Mouse (Mus musculus) stomach, postnatal 0 days (tissue): Measurements from ENCODE around the gene Alox8.

Experiments
- CTCF ChIP-seq: IDR thresholded peaks from 2 replicates; pipeline ENCODE4 v1.5.1; 2016; ENCODE audit warnings: antibody characterized with exemption, low read depth, mild to moderate bottlenecking, moderate library complexity
- EP300 ChIP-seq: optimal IDR thresholded peaks from 2 replicates; pipeline ENCODE3; 2016; ENCODE audit warnings: antibody characterized with exemption

DNA sequence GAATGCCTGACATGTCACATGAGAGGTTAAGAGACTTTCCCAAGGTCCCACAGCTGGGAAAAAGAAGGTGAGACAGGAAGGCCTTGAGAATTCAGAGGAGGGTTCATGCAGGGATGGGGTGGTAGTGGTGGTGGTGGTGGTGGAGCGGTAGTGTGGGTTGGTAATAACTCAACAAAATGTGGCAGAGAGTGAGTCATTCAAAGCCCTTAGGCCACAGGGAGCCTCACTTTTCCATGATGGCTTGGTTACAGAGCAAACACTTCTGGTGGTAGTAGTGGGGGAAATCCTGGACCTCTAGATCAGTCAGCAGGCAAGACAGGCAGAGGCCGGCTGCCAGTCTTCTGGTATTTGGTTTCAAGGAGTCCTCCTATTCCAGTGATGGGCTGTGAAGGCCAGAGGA, 25.0 kb downstream of the Alox8 start:
- no peak for TF ChIP-seq CTCF
- TF ChIP-seq EP300, result no peak
